Mouse (Mus musculus): Measurements from ENCODE around the gene Agpat3. TPM values are rescaled to one million over a fixed set of nuclear protein-coding genes. Genes with fewer than 3 reads are reported as not detected.

Gene Agpat3
- polyA plus RNA-seq, 1 experiment = 247 TPM

- H3K4me3 ChIP-seq (replicated peaks; ENCODE audit: extremely low read depth, low read depth, low read length) = peak overlapping the region; percentile 70
- no peak for TF ChIP-seq POLR2A (IDR thresholded peaks at IDR 0.05; ENCODE audit: borderline replicate concordance, extremely low read depth, low read depth, low read length)
- TF ChIP-seq CTCF (IDR thresholded peaks at IDR 0.05; ENCODE audit: insufficient read depth, low read length) = no peak
- peaks cover 11% of the 10 kb centered on the region; the same call in 1 of the 2 replicates for H3K4me1 ChIP-seq (ENCODE audit: control insufficient read depth, insufficient read depth, low read length)
- 3% methylated on average over 13 of the region's 13 CpGs for WGBS
- DNase-seq = no peak
Observed at GRCm38 (mm10) chr10:78351564-78351886, 764 bp downstream of the Agpat3 start.

GRCm38 (mm10) chr10:78350796-78351556 is 1.3 kb downstream of the Agpat3 start:
- no peak for DNase-seq
- peak overlapping the region; percentile 70 for H3K4me3 ChIP-seq (replicated peaks; ENCODE audit: extremely low read depth, low read depth, low read length)
- no peak for TF ChIP-seq CTCF (IDR thresholded peaks at IDR 0.05; ENCODE audit: insufficient read depth, low read length)
- no peak for TF ChIP-seq POLR2A (IDR thresholded peaks at IDR 0.05; ENCODE audit: borderline replicate concordance, extremely low read depth, low read depth, low read length)
- H3K4me1 ChIP-seq (ENCODE audit: control insufficient read depth, insufficient read depth, low read length) = peaks cover 11% of the 10 kb centered on the region; the same call in 1 of the 2 replicates
- 18% methylated on average over 6 of the region's 6 CpGs for WGBS

GRCm38 (mm10) chr10:78349464-78350165 is 2.7 kb downstream of the Agpat3 start:
- no peak for DNase-seq
- TF ChIP-seq POLR2A (IDR thresholded peaks at IDR 0.05; ENCODE audit: borderline replicate concordance, extremely low read depth, low read depth, low read length) = no peak
- no peak for TF ChIP-seq CTCF (IDR thresholded peaks at IDR 0.05; ENCODE audit: insufficient read depth, low read length)
- 65% methylated on average over 15 of the region's 15 CpGs for WGBS
- Histone ChIP-seq H3K4me3 (replicated peaks; ENCODE audit: extremely low read depth, low read depth, low read length) (no peak overlapping the region), H3K4me1 (ENCODE audit: control insufficient read depth, insufficient read depth, low read length) (peaks cover 11% of the 10 kb centered on the region; the same call in 1 of the 2 replicates)

DNA sequence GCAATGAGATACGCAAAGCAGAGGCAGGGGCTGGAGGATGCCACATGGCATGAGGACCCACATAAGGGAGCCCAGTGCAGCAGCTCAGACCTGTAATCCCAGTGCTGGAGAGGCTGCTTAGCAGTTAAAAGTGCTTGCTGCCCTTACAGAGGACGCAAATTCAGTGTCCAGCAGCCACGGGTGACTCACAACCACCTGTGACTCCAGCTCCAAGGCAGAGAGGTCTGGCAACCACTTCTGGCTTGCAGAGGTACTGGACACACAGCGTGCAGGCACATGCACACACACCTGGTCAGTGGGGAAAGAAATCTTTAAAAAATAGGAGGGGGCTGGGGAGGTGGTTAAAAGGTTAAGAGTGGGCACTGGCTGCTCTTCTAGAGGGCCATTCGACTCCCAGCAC is 4.1 kb downstream of the Agpat3 start:
- no peak overlapping the region for H3K4me3 ChIP-seq (replicated peaks; ENCODE audit: extremely low read depth, low read depth, low read length)
- TF ChIP-seq CTCF (IDR thresholded peaks at IDR 0.05; ENCODE audit: insufficient read depth, low read length) (no peak), POLR2A (IDR thresholded peaks at IDR 0.05; ENCODE audit: borderline replicate concordance, extremely low read depth, low read depth, low read length) (no peak)
- peaks cover 11% of the 10 kb centered on the region; the same call in 1 of the 2 replicates for H3K4me1 ChIP-seq (ENCODE audit: control insufficient read depth, insufficient read depth, low read length)
- WGBS = 77% methylated on average over 5 of the region's 5 CpGs
- DNase-seq = no peak

GRCm38 (mm10) chr10:78347486-78347885 is 4.8 kb downstream of the Agpat3 start:
- 78% methylated on average over 6 of the region's 6 CpGs for WGBS
- TF ChIP-seq POLR2A (IDR thresholded peaks at IDR 0.05; ENCODE audit: borderline replicate concordance, extremely low read depth, low read depth, low read length) = no peak
- no peak for TF ChIP-seq CTCF (IDR thresholded peaks at IDR 0.05; ENCODE audit: insufficient read depth, low read length)
- no peak for DNase-seq
- H3K4me1 ChIP-seq (ENCODE audit: control insufficient read depth, insufficient read depth, low read length) = peaks cover 11% of the 10 kb centered on the region; the same call in 1 of the 2 replicates
- H3K4me3 ChIP-seq (replicated peaks; ENCODE audit: extremely low read depth, low read depth, low read length) = no peak overlapping the region

GRCm38 (mm10) chr10:78345466-78345865 is 6.8 kb downstream of the Agpat3 start:
- 84% methylated on average over 2 of the region's 2 CpGs for WGBS
- Histone ChIP-seq H3K4me1 (ENCODE audit: control insufficient read depth, insufficient read depth, low read length) (peaks cover 6% of the 10 kb centered on the region; the same call in 1 of the 2 replicates), H3K4me3 (replicated peaks; ENCODE audit: extremely low read depth, low read depth, low read length) (no peak overlapping the region)
- DNase-seq = no peak
- no peak for TF ChIP-seq POLR2A (IDR thresholded peaks at IDR 0.05; ENCODE audit: borderline replicate concordance, extremely low read depth, low read depth, low read length)
- TF ChIP-seq CTCF (IDR thresholded peaks at IDR 0.05; ENCODE audit: insufficient read depth, low read length) = no peak

- Histone ChIP-seq H3K4me1 (ENCODE audit: control insufficient read depth, insufficient read depth, low read length) (peaks cover 5% of the 10 kb centered on the region; the same call in 1 of the 2 replicates), H3K4me3 (replicated peaks; ENCODE audit: extremely low read depth, low read depth, low read length) (no peak overlapping the region)
- TF ChIP-seq CTCF (IDR thresholded peaks at IDR 0.05; ENCODE audit: insufficient read depth, low read length) (no peak), POLR2A (IDR thresholded peaks at IDR 0.05; ENCODE audit: borderline replicate concordance, extremely low read depth, low read depth, low read length) (no peak)
- DNase-seq = no peak
- 88% methylated on average over 1 of the region's 1 CpGs for WGBS
Observed at GRCm38 (mm10) chr10:78342091-78342490, 10.2 kb downstream of the Agpat3 start.

- Histone ChIP-seq H3K4me3 (replicated peaks; ENCODE audit: extremely low read depth, low read depth, low read length) (no peak overlapping the region), H3K4me1 (ENCODE audit: control insufficient read depth, insufficient read depth, low read length) (peaks cover 5% of the 10 kb centered on the region; the same call in 1 of the 2 replicates)
- no peak for TF ChIP-seq POLR2A (IDR thresholded peaks at IDR 0.05; ENCODE audit: borderline replicate concordance, extremely low read depth, low read depth, low read length)
- no peak for TF ChIP-seq CTCF (IDR thresholded peaks at IDR 0.05; ENCODE audit: insufficient read depth, low read length)
- no peak for DNase-seq
- WGBS = 46% methylated on average over 5 of the region's 5 CpGs
Observed at GRCm38 (mm10) chr10:78338180-78338579, 14.1 kb downstream of the Agpat3 start.

DNA sequence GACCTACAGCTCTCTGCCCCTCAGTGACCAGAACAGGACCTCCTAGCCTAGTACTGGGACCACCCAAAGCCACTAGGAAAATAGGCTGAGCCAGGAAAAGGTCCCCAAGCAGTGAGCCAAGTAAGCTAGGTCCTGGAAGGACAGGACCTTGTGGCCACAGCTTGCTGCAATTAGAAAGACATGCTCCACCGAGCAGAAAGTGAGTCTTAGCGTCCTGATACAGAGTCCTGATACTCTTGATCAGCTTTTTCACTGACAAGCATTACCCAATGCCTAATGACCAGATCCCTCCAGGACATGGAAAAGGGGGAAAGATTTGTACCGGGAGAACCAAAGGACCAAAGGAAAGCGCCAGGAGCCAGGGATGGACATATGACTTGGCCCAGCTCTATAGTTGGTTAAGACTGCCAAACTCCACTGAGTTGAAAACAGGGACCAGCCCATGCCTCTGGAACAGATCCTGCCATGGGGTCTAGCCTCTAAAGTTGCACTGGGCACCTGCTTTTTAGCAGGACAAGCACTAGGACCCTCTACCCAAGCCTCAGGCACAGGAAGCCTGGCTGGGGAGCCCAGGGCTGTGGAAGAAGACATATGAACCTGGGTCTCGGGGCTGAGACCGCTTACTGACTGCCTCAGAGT is 17.2 kb downstream of the Agpat3 start:
- peaks cover 5% of the 10 kb centered on the region; the same call in 1 of the 2 replicates for H3K4me1 ChIP-seq (ENCODE audit: control insufficient read depth, insufficient read depth, low read length)
- WGBS = 70% methylated on average over 6 of the region's 6 CpGs
- no peak overlapping the region for H3K4me3 ChIP-seq (replicated peaks; ENCODE audit: extremely low read depth, low read depth, low read length)
- no peak for DNase-seq
- TF ChIP-seq CTCF (IDR thresholded peaks at IDR 0.05; ENCODE audit: insufficient read depth, low read length) = no peak
- no peak for TF ChIP-seq POLR2A (IDR thresholded peaks at IDR 0.05; ENCODE audit: borderline replicate concordance, extremely low read depth, low read depth, low read length)
